8 mouse cellular contexts compared by ENCODE assay signal in genomic region chr4:111414818-111415488, GRCm38 (mm10). TPM values are rescaled to one million over a fixed set of nuclear protein-coding genes. Genes with fewer than 3 reads are reported as not detected.
DNase-seq lines count a peak whose midpoint lies in the region; ATAC-seq and TF ChIP-seq lines count a peak whose summit lies in the region.

Gene Bend5 (plus strand): TSS chr4:111415006.

- no peaks in the 10 kb centered on the region for H3K9me3 ChIP-seq in embryonic facial prominence, embryonic 12.5 days
- no peaks in the 10 kb centered on the region for H3K9me3 ChIP-seq in heart, embryonic 11.5 days (replicated peaks; ENCODE audit: control insufficient read depth, low read length)

- H3K4me2 ChIP-seq in embryonic facial prominence, embryonic 12.5 days (replicated peaks), result peak within 1 kb of the TSS; percentile 87
- H3K4me2 ChIP-seq in heart, embryonic 11.5 days, result peak within 1 kb of the TSS; percentile 72

- H3K27me3 ChIP-seq in embryonic facial prominence, embryonic 12.5 days, result no peaks in the 10 kb centered on the region
- no peaks in the 10 kb centered on the region for H3K27me3 ChIP-seq in heart, embryonic 11.5 days (ENCODE audit: control insufficient read depth, insufficient read depth, low read length)
- peaks cover 3% of the 10 kb centered on the region; the same call in 1 of the 2 replicates for H3K27me3 ChIP-seq in liver, adult 2 months (ENCODE audit: control insufficient read depth, insufficient read depth, low read length)

- no peak for DNase-seq in cerebellum, adult 11 months
- DNase-seq in kidney, adult 9 months, result peak; percentile 75
- no peak for DNase-seq in liver, adult 2 months (ENCODE audit: extremely low read depth, low read depth, low spot score)
- DNase-seq in spleen, postnatal 36 days (ENCODE audit: low spot score in 2 of 2), result peak; percentile 86 to 90

- under 1% methylated on average over 66 of the region's 66 CpGs for WGBS in embryonic facial prominence, embryonic 12.5 days
- WGBS in heart, embryonic 11.5 days (ENCODE audit: insufficient replicate concordance), result under 1% methylated on average over 61 of the region's 66 CpGs
- 2% methylated on average over 64 of the region's 66 CpGs for WGBS in liver, adult 2 months

- peak; percentile 37; the same call in 1 of the 2 replicates for ATAC-seq in cerebellum, adult (ENCODE audit: insufficient number of reproducible peaks, low FRiP score, low TSS enrichment)
- peak; percentile 93 for ATAC-seq in embryonic facial prominence, embryonic 12.5 days (ENCODE audit: insufficient number of reproducible peaks, insufficient read depth, low FRiP score, low TSS enrichment)
- ATAC-seq in heart, embryonic 11.5 days (replicated peaks; ENCODE audit: insufficient number of reproducible peaks, low FRiP score, low TSS enrichment), result peak; percentile 93
- ATAC-seq in monocyte, adult 5-6 weeks (replicated peaks; ENCODE audit: insufficient number of reproducible peaks, low FRiP score, low TSS enrichment, poor library complexity, severe bottlenecking), result 0 out of 2 replicates have a peak, but pooled peaks have one; percentile 40

- H3K36me3 ChIP-seq in embryonic facial prominence, embryonic 12.5 days, result peaks cover 18% of the 10 kb centered on the region
- peaks cover 4% of the 10 kb centered on the region; the same call in 1 of the 2 replicates for H3K36me3 ChIP-seq in heart, embryonic 11.5 days (ENCODE audit: control insufficient read depth, insufficient read depth, low read length)
- H3K36me3 ChIP-seq in liver, adult 2 months (ENCODE audit: control insufficient read depth, insufficient read depth, low read length), result no peaks in the 10 kb centered on the region

- peaks cover 18% of the 10 kb centered on the region for H3K4me1 ChIP-seq in embryonic facial prominence, embryonic 12.5 days
- peaks cover 7% of the 10 kb centered on the region; the same call in 1 of the 2 replicates for H3K4me1 ChIP-seq in heart, embryonic 11.5 days (ENCODE audit: control insufficient read depth, insufficient read depth, low read length)
- no peaks in the 10 kb centered on the region; the same call in 1 of the 2 replicates for H3K4me1 ChIP-seq in liver, adult 2 months (ENCODE audit: control insufficient read depth, insufficient read depth, low read length)

- no peak for TF ChIP-seq POLR2A in liver, adult 2 months (IDR thresholded peaks at IDR 0.05; ENCODE audit: extremely low read depth, insufficient read depth, low read length)

- H3K27ac ChIP-seq in embryonic facial prominence, embryonic 12.5 days, result peak within 1 kb of the TSS; percentile 91
- H3K27ac ChIP-seq in heart, embryonic 11.5 days (ENCODE audit: low read depth, low read length), result peak within 1 kb of the TSS; percentile 64; the same call in 1 of the 2 replicates
- H3K27ac ChIP-seq in liver, adult 2 months (replicated peaks; ENCODE audit: insufficient read depth, low read depth, low read length), result no peak within 1 kb of the TSS

- H3K4me3 ChIP-seq in embryonic facial prominence, embryonic 12.5 days, result peak within 1 kb of the TSS; percentile 91
- H3K4me3 ChIP-seq in heart, embryonic 11.5 days (ENCODE audit: low read depth, low read length), result peak within 1 kb of the TSS; percentile 87
- peak within 1 kb of the TSS; percentile 58 for H3K4me3 ChIP-seq in liver, adult 2 months (ENCODE audit: insufficient read depth, low read depth, low read length)

- H3K79me2 ChIP-seq in liver, adult 2 months (ENCODE audit: control insufficient read depth, insufficient read depth, low read length), result no peaks in the 10 kb centered on the region

- TF ChIP-seq CTCF in liver, adult 2 months (IDR thresholded peaks at IDR 0.05; ENCODE audit: low read depth, low read length), result no peak

- H3K9ac ChIP-seq in embryonic facial prominence, embryonic 12.5 days, result peak within 1 kb of the TSS; percentile 92
- peak within 1 kb of the TSS; percentile 90 for H3K9ac ChIP-seq in heart, embryonic 11.5 days (ENCODE audit: low read depth, low read length)
- peak within 1 kb of the TSS; percentile 71 for H3K9ac ChIP-seq in liver, adult 2 months (ENCODE audit: low read depth, low read length)

RNA-seq across cellular contexts. Expression of gene Bend5, which starts in this region (rescaled TPM):
- 60.8 and 62.9 TPM in 2 replicates for polyA plus RNA-seq in embryonic facial prominence, embryonic 12.5 days (2016; fragmentation: Nextera tagmentation; extraction: Ambion mirVana)
- 17.7 and 20.0 TPM in 2 replicates for polyA plus RNA-seq in heart, embryonic 11.5 days (2014; fragmentation: Nextera tagmentation; extraction: Ambion mirVana)
- total RNA-seq in liver, adult 2 months (2014; rRNA removed), result 0.13 and 0.28 TPM in 2 replicates
- 0.13 TPM in 1 of 2 replicates, not detected in the other for polyA plus RNA-seq in liver, adult 2 months (2012; rRNA removed)
- 4.9 to 11.6 TPM (median 9.2 TPM) in 3 replicates for total RNA-seq in monocyte, adult 5-6 weeks (2017)

Comparison
In these comparisons a context has a peak if more than half of its experiments do, and no peak if none do; other contexts are left out.
1. RNA of gene Bend5 (polyA plus RNA-seq): 60.8 to 62.9 TPM in embryonic facial prominence, embryonic 12.5 days and 17.7 to 20.0 TPM in heart, embryonic 11.5 days; 0.13 TPM in liver, adult 2 months; every median in the first group is over 10 times any median in the second.
2. ATAC-seq: peak in every context shown above with its lines; median percentile 93 in embryonic facial prominence, embryonic 12.5 days; 93 in heart, embryonic 11.5 days; 40 in monocyte, adult 5-6 weeks; 37 in cerebellum, adult.
3. DNase-seq: peak in kidney, adult 9 months (single experiment) and spleen, postnatal 36 days (2 of 2); none in cerebellum, adult 11 months (single experiment) and liver, adult 2 months (single experiment).
4. Peak in every context shown above with its lines, with median percentiles within 50 percentile points of each other: H3K4me3 ChIP-seq and H3K9ac ChIP-seq.